8 mouse cellular contexts compared by ENCODE assay signal in genomic region chr8:4276111-4276465, GRCm38 (mm10). TPM values are rescaled to one million over a fixed set of nuclear protein-coding genes. Genes with fewer than 3 reads are reported as not detected.
DNase-seq lines count a peak whose midpoint lies in the region; ATAC-seq and TF ChIP-seq lines count a peak whose summit lies in the region.

No protein-coding gene starts in this region.

- H3K4me1 ChIP-seq in cerebellum, adult 2 months (ENCODE audit: control insufficient read depth, insufficient read depth, low read length) = peaks cover 2% of the 10 kb centered on the region; the same call in 1 of the 2 replicates
- no peaks in the 10 kb centered on the region for H3K4me1 ChIP-seq in neural tube, embryonic 11.5 days (ENCODE audit: control insufficient read depth, insufficient read depth, low read length)
- peaks cover 4% of the 10 kb centered on the region for H3K4me1 ChIP-seq in limb, embryonic 14.5 days (ENCODE audit: control insufficient read depth, insufficient read depth, low read length)
- peaks cover 5% of the 10 kb centered on the region for H3K4me1 ChIP-seq in stomach, embryonic 14.5 days (ENCODE audit: control insufficient read depth, insufficient read depth, low read length)

- 20% methylated on average over 9 of the region's 9 CpGs for WGBS in cerebellum, adult 2 months
- WGBS in neural tube, embryonic 11.5 days = 29% methylated on average over 9 of the region's 9 CpGs
- 21% methylated on average over 9 of the region's 9 CpGs for WGBS in limb, embryonic 14.5 days
- 24% methylated on average over 9 of the region's 9 CpGs for WGBS in stomach, embryonic 14.5 days

- no peak for TF ChIP-seq CTCF in cerebellum, adult 2 months (IDR thresholded peaks at IDR 0.05; ENCODE audit: borderline replicate concordance, insufficient read depth, low read depth, low read length)

- peak overlapping the region; percentile 62 for H3K4me2 ChIP-seq in neural tube, embryonic 11.5 days (ENCODE audit: low read depth)
- H3K4me2 ChIP-seq in limb, embryonic 14.5 days (replicated peaks; ENCODE audit: low read depth, low read length, severe bottlenecking) = peak overlapping the region; percentile 58
- H3K4me2 ChIP-seq in stomach, embryonic 14.5 days (replicated peaks; ENCODE audit: low read depth, low read length) = peak overlapping the region; percentile 47

- ATAC-seq in neural tube, embryonic 11.5 days (ENCODE audit: insufficient read depth, low FRiP score, low TSS enrichment) = no peak; the same call in 1 of the 2 replicates
- ATAC-seq in limb, embryonic 14.5 days (ENCODE audit: low FRiP score, low read depth) = peak; percentile 31
- ATAC-seq in stomach, embryonic 14.5 days (ENCODE audit: insufficient number of reproducible peaks, insufficient read depth, low FRiP score, low read depth) = peak; percentile 39; the same call in 1 of the 2 replicates

- H3K27ac ChIP-seq in cerebellum, adult 2 months (ENCODE audit: insufficient read depth, low read length) = peak overlapping the region; percentile 76
- 0 out of 2 replicates have a peak overlapping the region, but pooled peaks have one; percentile 53 for H3K27ac ChIP-seq in neural tube, embryonic 11.5 days (ENCODE audit: low read depth, low read length)
- H3K27ac ChIP-seq in limb, embryonic 14.5 days (replicated peaks; ENCODE audit: low read depth, low read length) = peak overlapping the region; percentile 41; the same call in 1 of the 2 replicates
- H3K27ac ChIP-seq in stomach, embryonic 14.5 days (ENCODE audit: low read length) = peak overlapping the region; percentile 59; the same call in 1 of the 2 replicates

- no peak for DNase-seq in cerebellum, adult 2 months
- DNase-seq in cerebellum, postnatal 36 days = no peak
- DNase-seq in neural tube, embryonic 11.5 days (ENCODE audit: low spot score) = no peak
- DNase-seq in neural tube, embryonic 10.5 days (ENCODE audit: extremely low spot score, low spot score) = no peak
- no peak for DNase-seq in limb, embryonic 14.5 days (ENCODE audit: low spot score)
- DNase-seq in spleen, adult 12 weeks (ENCODE audit: low spot score) = no peak
- DNase-seq in thymus, postnatal 25 days = no peak

- no peak for TF ChIP-seq POLR2A in cerebellum, adult 2 months (IDR thresholded peaks at IDR 0.05; ENCODE audit: borderline replicate concordance, insufficient read depth, low read length)
- no peak for TF ChIP-seq POLR2A in limb, embryonic 14.5 days (IDR thresholded peaks at IDR 0.05; ENCODE audit: borderline replicate concordance, extremely low read depth, insufficient read depth, insufficient read length)

- peak overlapping the region; percentile 81 for H3K9ac ChIP-seq in neural tube, embryonic 11.5 days (ENCODE audit: low read length)
- peak overlapping the region; percentile 77 for H3K9ac ChIP-seq in limb, embryonic 14.5 days (ENCODE audit: low read depth, low read length, severe bottlenecking)
- H3K9ac ChIP-seq in stomach, embryonic 14.5 days (replicated peaks; ENCODE audit: low read depth, low read length) = peak overlapping the region; percentile 31

- no peaks in the 10 kb centered on the region for H3K9me3 ChIP-seq in neural tube, embryonic 11.5 days (ENCODE audit: control insufficient read depth, low read length)
- H3K9me3 ChIP-seq in limb, embryonic 14.5 days (ENCODE audit: control insufficient read depth, low read length) = no peaks in the 10 kb centered on the region
- no peaks in the 10 kb centered on the region for H3K9me3 ChIP-seq in stomach, embryonic 14.5 days (ENCODE audit: control insufficient read depth, low read depth, low read length)

- peak overlapping the region; percentile 86 for H3K4me3 ChIP-seq in cerebellum, adult 2 months (replicated peaks; ENCODE audit: insufficient read depth, low read depth, low read length)
- peak overlapping the region; percentile 78 for H3K4me3 ChIP-seq in neural tube, embryonic 11.5 days (ENCODE audit: low read depth, low read length)
- H3K4me3 ChIP-seq in limb, embryonic 14.5 days (replicated peaks; ENCODE audit: low read length) = peak overlapping the region; percentile 83
- peak overlapping the region; percentile 77 for H3K4me3 ChIP-seq in stomach, embryonic 14.5 days (ENCODE audit: low read depth, low read length)

- H3K36me3 ChIP-seq in neural tube, embryonic 11.5 days (ENCODE audit: control insufficient read depth, insufficient read depth, low read length) = peaks cover 2% of the 10 kb centered on the region; the same call in 1 of the 2 replicates
- peaks cover 26% of the 10 kb centered on the region for H3K36me3 ChIP-seq in limb, embryonic 14.5 days (ENCODE audit: control insufficient read depth, insufficient read depth, low read length)
- peaks cover 9% of the 10 kb centered on the region for H3K36me3 ChIP-seq in stomach, embryonic 14.5 days (ENCODE audit: control insufficient read depth, insufficient read depth, low read length)

- no peaks in the 10 kb centered on the region for H3K27me3 ChIP-seq in cerebellum, adult 2 months (ENCODE audit: control insufficient read depth, insufficient read depth, low read length)
- H3K27me3 ChIP-seq in neural tube, embryonic 11.5 days (ENCODE audit: control insufficient read depth, insufficient read depth, low read length) = no peaks in the 10 kb centered on the region
- H3K27me3 ChIP-seq in limb, embryonic 14.5 days (ENCODE audit: control insufficient read depth, insufficient read depth, low read length) = no peaks in the 10 kb centered on the region
- H3K27me3 ChIP-seq in stomach, embryonic 14.5 days (ENCODE audit: control insufficient read depth, insufficient read depth, low read length) = no peaks in the 10 kb centered on the region

RNA-seq across cellular contexts. Expression of gene Timm44, which starts 0.4 kb away (rescaled TPM):
- polyA plus RNA-seq in cerebellum, adult 2 months (2012; rRNA removed) = 91.5 and 98.4 TPM in 2 replicates
- polyA plus RNA-seq in neural tube, embryonic 11.5 days (2014; fragmentation: Nextera tagmentation; extraction: Ambion mirVana) = 63.2 and 75.2 TPM in 2 replicates
- 100 and 103 TPM in 2 replicates for polyA plus RNA-seq in limb, embryonic 14.5 days (2012; rRNA removed)
- 69.1 and 75.8 TPM in 2 replicates for polyA plus RNA-seq in limb, embryonic 14.5 days (2014; fragmentation: Nextera tagmentation; extraction: Ambion mirVana)
- polyA plus RNA-seq in stomach, embryonic 14.5 days (2014; fragmentation: Nextera tagmentation; extraction: Ambion mirVana) = 80.7 and 81.1 TPM in 2 replicates

RNA-seq across cellular contexts. Expression of gene Ctxn1, which starts 17.0 kb away (rescaled TPM):
- 21.8 and 24.1 TPM in 2 replicates for polyA plus RNA-seq in cerebellum, adult 2 months (2012; rRNA removed)
- 140 TPM in 2 replicates for polyA plus RNA-seq in neural tube, embryonic 11.5 days (2014; fragmentation: Nextera tagmentation; extraction: Ambion mirVana)
- polyA plus RNA-seq in limb, embryonic 14.5 days (2012; rRNA removed) = 102 and 151 TPM in 2 replicates
- polyA plus RNA-seq in limb, embryonic 14.5 days (2014; fragmentation: Nextera tagmentation; extraction: Ambion mirVana) = 54.9 and 62.4 TPM in 2 replicates
- 82.9 and 87.4 TPM in 2 replicates for polyA plus RNA-seq in stomach, embryonic 14.5 days (2014; fragmentation: Nextera tagmentation; extraction: Ambion mirVana)

RNA-seq across cellular contexts. Expression of gene Snapc2, which starts 23.2 kb away (rescaled TPM):
- 43.8 and 47.0 TPM in 2 replicates for polyA plus RNA-seq in cerebellum, adult 2 months (2012; rRNA removed)
- polyA plus RNA-seq in neural tube, embryonic 11.5 days (2014; fragmentation: Nextera tagmentation; extraction: Ambion mirVana) = 61.4 and 68.6 TPM in 2 replicates
- 52.6 and 61.4 TPM in 2 replicates for polyA plus RNA-seq in limb, embryonic 14.5 days (2012; rRNA removed)
- polyA plus RNA-seq in limb, embryonic 14.5 days (2014; fragmentation: Nextera tagmentation; extraction: Ambion mirVana) = 50.6 and 55.8 TPM in 2 replicates
- 57.1 and 61.9 TPM in 2 replicates for polyA plus RNA-seq in stomach, embryonic 14.5 days (2014; fragmentation: Nextera tagmentation; extraction: Ambion mirVana)

RNA-seq across cellular contexts. Expression of gene Tgfbr3l, which starts 28.1 kb away (rescaled TPM):
- polyA plus RNA-seq in cerebellum, adult 2 months (2012; rRNA removed) = 32.6 and 39.8 TPM in 2 replicates
- 2.1 and 2.3 TPM in 2 replicates for polyA plus RNA-seq in neural tube, embryonic 11.5 days (2014; fragmentation: Nextera tagmentation; extraction: Ambion mirVana)
- polyA plus RNA-seq in limb, embryonic 14.5 days (2012; rRNA removed) = 63.0 and 98.7 TPM in 2 replicates
- polyA plus RNA-seq in limb, embryonic 14.5 days (2014; fragmentation: Nextera tagmentation; extraction: Ambion mirVana) = 4.6 and 5.3 TPM in 2 replicates
- 4.9 and 5.3 TPM in 2 replicates for polyA plus RNA-seq in stomach, embryonic 14.5 days (2014; fragmentation: Nextera tagmentation; extraction: Ambion mirVana)

RNA-seq across cellular contexts. Expression of gene Gm49320, which starts 37.4 kb away (rescaled TPM):
- polyA plus RNA-seq in cerebellum, adult 2 months (2012; rRNA removed) = 8.6 and 9.4 TPM in 2 replicates
- 0.43 and 0.70 TPM in 2 replicates for polyA plus RNA-seq in neural tube, embryonic 11.5 days (2014; fragmentation: Nextera tagmentation; extraction: Ambion mirVana)
- polyA plus RNA-seq in limb, embryonic 14.5 days (2012; rRNA removed) = 8.5 and 10.2 TPM in 2 replicates
- polyA plus RNA-seq in limb, embryonic 14.5 days (2014; fragmentation: Nextera tagmentation; extraction: Ambion mirVana) = 1.2 and 1.3 TPM in 2 replicates
- 2.4 and 2.7 TPM in 2 replicates for polyA plus RNA-seq in stomach, embryonic 14.5 days (2014; fragmentation: Nextera tagmentation; extraction: Ambion mirVana)

Comparison
In these comparisons a context has a peak if more than half of its experiments do, and no peak if none do; other contexts are left out.
1. H3K9ac ChIP-seq: peak in every context shown above with its lines; median percentile 81 in neural tube, embryonic 11.5 days; 77 in limb, embryonic 14.5 days; 31 in stomach, embryonic 14.5 days.